10 mouse cellular contexts compared by ENCODE assay signal in the genomic region with DNA sequence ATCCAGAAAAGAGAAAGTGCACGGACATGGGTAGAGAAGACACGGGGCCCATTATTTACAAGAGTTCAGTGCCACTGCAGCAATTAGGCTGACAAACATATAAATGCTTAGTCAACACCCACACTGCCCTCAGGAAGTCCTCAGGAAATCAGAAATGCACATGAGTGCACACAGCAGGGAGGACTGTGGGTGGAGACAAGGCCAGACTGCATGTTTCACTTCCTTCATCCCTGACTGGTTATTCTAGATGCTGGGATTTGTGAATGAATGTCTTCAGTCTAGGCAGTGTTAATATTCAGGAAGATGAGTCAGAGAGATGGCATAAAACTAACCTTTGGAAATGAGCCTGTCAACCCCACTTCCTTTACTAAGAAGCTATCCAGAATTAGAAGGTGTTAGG.
DNase-seq lines count a peak whose midpoint lies in the region; ATAC-seq and TF ChIP-seq lines count a peak whose summit lies in the region.
"Had no signal": no experiment of that assay in that cellular context is flagged by ENCODE, and none has a peak within 500 bp of the region (broad histone marks: within the 10 kb centered on the region; RNA-seq: fewer than 3 reads in every experiment).

No protein-coding gene starts in this region.

- no peak overlapping the region for H3K4me2 ChIP-seq in lung, embryonic 14.5 days
- no peak overlapping the region for H3K4me2 ChIP-seq in kidney, embryonic 15.5 days
- peak overlapping the region; percentile 12 for H3K4me2 ChIP-seq in myocyte (ENCODE audit: low read depth)
- no peak overlapping the region for H3K4me2 ChIP-seq in midbrain, embryonic 14.5 days (ENCODE audit: low read length)
- H3K4me2 ChIP-seq: limb, embryonic 15.5 days had no signal

- TF ChIP-seq POLR2A in myocyte (IDR thresholded peaks at IDR 0.05; ENCODE audit: insufficient read length, low read depth) = no peak

- H3K9me3 ChIP-seq in lung, embryonic 14.5 days (ENCODE audit: low read depth, low read length) = no peaks in the 10 kb centered on the region
- no peaks in the 10 kb centered on the region for H3K9me3 ChIP-seq in kidney, embryonic 15.5 days (replicated peaks)
- no peaks in the 10 kb centered on the region for H3K9me3 ChIP-seq in midbrain, embryonic 14.5 days (ENCODE audit: control insufficient read depth, low read length)
- H3K9me3 ChIP-seq: limb, embryonic 15.5 days had no signal

- no peaks in the 10 kb centered on the region for H3K79me2 ChIP-seq in myocyte (ENCODE audit: control insufficient read depth, insufficient read depth)

- H3K4me1 ChIP-seq in lung, embryonic 14.5 days (ENCODE audit: insufficient read depth) = peaks cover 4% of the 10 kb centered on the region; the same call in 1 of the 2 replicates
- H3K4me1 ChIP-seq in kidney, embryonic 15.5 days = peaks cover 15% of the 10 kb centered on the region
- H3K4me1 ChIP-seq in midbrain, embryonic 14.5 days (ENCODE audit: control insufficient read depth, insufficient read depth, low read length) = 0 out of 2 replicates have a peak, but pooled peaks cover 11% of the 10 kb centered on the region

- no peak overlapping the region for H3ac ChIP-seq in myocyte (ENCODE audit: control insufficient read depth, insufficient read length)

- H3K36me3 ChIP-seq in lung, embryonic 14.5 days (ENCODE audit: insufficient read depth) = no peaks in the 10 kb centered on the region
- H3K36me3 ChIP-seq in kidney, embryonic 15.5 days = no peaks in the 10 kb centered on the region
- H3K36me3 ChIP-seq in myocyte (ENCODE audit: control insufficient read depth, insufficient read depth) = no peaks in the 10 kb centered on the region
- peaks cover 9% of the 10 kb centered on the region; the same call in 1 of the 2 replicates for H3K36me3 ChIP-seq in midbrain, embryonic 14.5 days (ENCODE audit: control insufficient read depth, insufficient read depth, low read length)
- H3K36me3 ChIP-seq: limb, embryonic 15.5 days had no signal

- 54% methylated on average over 2 of the region's 2 CpGs for WGBS in lung, embryonic 14.5 days
- WGBS in kidney, embryonic 15.5 days = 32% methylated on average over 2 of the region's 2 CpGs
- 96% methylated on average over 2 of the region's 2 CpGs for WGBS in midbrain, embryonic 14.5 days

- H3K9ac ChIP-seq in lung, embryonic 14.5 days = no peak overlapping the region
- H3K9ac ChIP-seq in kidney, embryonic 15.5 days = no peak overlapping the region
- H3K9ac ChIP-seq in midbrain, embryonic 14.5 days (replicated peaks; ENCODE audit: low read length) = no peak overlapping the region
- H3K9ac ChIP-seq: limb, embryonic 15.5 days had no signal

- DNase-seq in lung, embryonic 14.5 days = peak; percentile 24
- no peak for DNase-seq in lung, adult 18-20 months
- DNase-seq in cerebellum, postnatal 25 days = peak; percentile 30 to 56
- no peak for DNase-seq in midbrain, embryonic 14.5 days
- DNase-seq in layer of hippocampus, postnatal 10 days (ENCODE audit: low spot score in 2 of 2) = no peak
- DNase-seq: gastrocnemius, postnatal 10 days; thymus, postnatal 25 days had no signal

- TF ChIP-seq CTCF in lung, embryonic 14.5 days (IDR thresholded peaks at IDR 0.05; ENCODE audit: low read depth) = no peak

- H3K27me3 ChIP-seq in lung, embryonic 14.5 days (ENCODE audit: insufficient read depth, low read length) = no peaks in the 10 kb centered on the region
- H3K27me3 ChIP-seq in kidney, embryonic 15.5 days = no peaks in the 10 kb centered on the region
- no peaks in the 10 kb centered on the region for H3K27me3 ChIP-seq in myocyte (ENCODE audit: control insufficient read depth, insufficient read depth, insufficient read length)
- no peaks in the 10 kb centered on the region for H3K27me3 ChIP-seq in midbrain, embryonic 14.5 days (ENCODE audit: control insufficient read depth, insufficient read depth, low read length)
- H3K27me3 ChIP-seq: limb, embryonic 15.5 days had no signal

- H3K27ac ChIP-seq in lung, embryonic 14.5 days (ENCODE audit: low read depth) = no peak overlapping the region; the same call in 1 of the 2 replicates
- no peak overlapping the region for H3K27ac ChIP-seq in kidney, embryonic 15.5 days
- H3K27ac ChIP-seq in midbrain, embryonic 14.5 days (replicated peaks; ENCODE audit: low read depth, low read length) = no peak overlapping the region
- H3K27ac ChIP-seq: limb, embryonic 15.5 days had no signal

- H3K4me3 ChIP-seq in lung, embryonic 14.5 days (ENCODE audit: low read depth, low read length) = no peak overlapping the region
- no peak overlapping the region for H3K4me3 ChIP-seq in kidney, embryonic 15.5 days (replicated peaks)
- no peak overlapping the region for H3K4me3 ChIP-seq in myocyte
- H3K4me3 ChIP-seq in midbrain, embryonic 14.5 days (replicated peaks; ENCODE audit: low read depth, low read length) = no peak overlapping the region
- H3K4me3 ChIP-seq: limb, embryonic 15.5 days had no signal

- peak; percentile 33; the same call in 1 of the 2 replicates for ATAC-seq in lung, embryonic 14.5 days (ENCODE audit: insufficient read depth)
- peak; percentile 76 for ATAC-seq in kidney, embryonic 15.5 days (replicated peaks; ENCODE audit: low FRiP score)
- no peak for ATAC-seq in midbrain, embryonic 14.5 days (ENCODE audit: low FRiP score, low TSS enrichment)

TF ChIP-seq in myocyte, 11 proteins besides CTCF, POLR2A, EP300 and RAD21:
- no peak for TF ChIP-seq TCF12 (IDR thresholded peaks at IDR 0.05; ENCODE audit: insufficient read depth, poor library complexity, severe bottlenecking)
- TF ChIP-seq USF1 (IDR thresholded peaks at IDR 0.05; ENCODE audit: low read depth) = no peak
- TF ChIP-seq POLR2AphosphoS2 (IDR thresholded peaks at IDR 0.05; ENCODE audit: insufficient read length, low read depth) = no peak
- TF ChIP-seq TCF3 (IDR thresholded peaks at IDR 0.05; ENCODE audit: insufficient read length, low read depth) = no peak

Comparison
In these comparisons a context has a peak if more than half of its experiments do, and no peak if none do; other contexts are left out.
1. DNase-seq: peak in lung, embryonic 14.5 days (single experiment) and cerebellum, postnatal 25 days (2 of 2); none in lung, adult 18-20 months (0 of 2), midbrain, embryonic 14.5 days (single experiment) and layer of hippocampus, postnatal 10 days (0 of 2).